Mouse (Mus musculus): ENCODE measurements around the gene B3gnt2.

Gene B3gnt2

GRCm38 (mm10) chr11:22813427-22813826 is 47.3 kb downstream of the B3gnt2 start:
- no peak for DNase-seq

GRCm38 (mm10) chr11:22811413-22811812 is 49.3 kb downstream of the B3gnt2 start:
- DNase-seq = no peak

GRCm38 (mm10) chr11:22809465-22810096 is 51.2 kb downstream of the B3gnt2 start:
- peak; percentile 50 for DNase-seq

DNA sequence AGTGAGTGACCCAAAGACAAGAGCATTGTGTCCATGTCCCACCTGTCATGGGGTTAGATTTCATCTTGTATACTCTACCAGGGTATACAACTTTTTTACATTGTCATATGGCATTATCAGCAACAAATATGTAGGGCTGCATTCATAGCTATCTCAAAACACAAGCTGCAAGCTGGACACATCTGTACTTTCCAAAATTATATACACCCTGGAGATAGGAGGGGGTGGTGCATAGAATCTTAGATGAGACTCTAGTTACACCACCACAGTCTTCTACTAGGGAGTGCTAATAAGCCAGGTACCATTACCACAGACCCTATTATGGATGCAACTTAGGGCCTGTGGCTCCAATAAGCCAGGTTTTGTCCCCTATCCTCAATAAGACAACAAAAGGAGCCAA is 52.7 kb downstream of the B3gnt2 start:
- no peak for DNase-seq

DNA sequence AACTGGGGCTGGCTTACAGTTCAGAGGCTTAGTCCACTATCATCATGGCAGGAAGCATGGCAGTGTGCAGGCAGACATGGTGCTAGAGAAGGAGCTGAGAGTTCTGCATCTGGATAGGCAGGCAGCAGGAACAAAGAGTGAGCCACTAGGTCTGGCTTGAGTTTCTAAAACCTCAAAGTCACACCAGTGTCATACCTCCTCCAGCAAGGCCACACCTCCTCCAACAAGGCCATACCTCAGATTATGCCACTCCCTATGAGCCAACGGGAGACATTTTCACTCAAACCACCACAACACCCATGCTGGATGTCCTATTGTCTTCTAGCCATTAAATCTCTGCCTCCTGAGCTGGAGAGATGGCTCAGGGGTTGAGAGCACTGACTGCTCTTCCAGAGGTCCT is 55.6 kb downstream of the B3gnt2 start:
- no peak for DNase-seq

DNA sequence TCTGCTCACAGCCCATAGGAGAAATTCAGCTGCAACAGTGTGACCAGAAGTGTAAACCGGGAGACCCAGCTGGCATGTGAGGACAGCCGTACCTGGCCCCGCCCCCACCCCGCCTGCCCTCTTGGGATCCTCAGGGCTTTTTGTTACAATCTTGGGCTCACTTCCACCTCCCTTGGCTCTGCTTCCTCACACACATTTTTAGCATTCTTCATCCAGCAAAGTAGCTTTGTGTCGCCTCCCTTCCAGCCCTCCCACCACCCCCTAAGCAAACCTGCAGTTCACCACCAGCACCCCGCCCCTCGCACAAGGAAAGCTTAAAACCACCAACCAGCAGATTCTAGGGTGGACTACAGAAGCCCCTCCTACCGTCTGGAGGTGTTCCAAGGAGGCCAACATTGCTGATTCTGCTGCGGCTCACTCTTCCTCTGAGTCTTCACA is 60.8 kb downstream of the B3gnt2 start:
- peak; percentile 32 for DNase-seq

DNA sequence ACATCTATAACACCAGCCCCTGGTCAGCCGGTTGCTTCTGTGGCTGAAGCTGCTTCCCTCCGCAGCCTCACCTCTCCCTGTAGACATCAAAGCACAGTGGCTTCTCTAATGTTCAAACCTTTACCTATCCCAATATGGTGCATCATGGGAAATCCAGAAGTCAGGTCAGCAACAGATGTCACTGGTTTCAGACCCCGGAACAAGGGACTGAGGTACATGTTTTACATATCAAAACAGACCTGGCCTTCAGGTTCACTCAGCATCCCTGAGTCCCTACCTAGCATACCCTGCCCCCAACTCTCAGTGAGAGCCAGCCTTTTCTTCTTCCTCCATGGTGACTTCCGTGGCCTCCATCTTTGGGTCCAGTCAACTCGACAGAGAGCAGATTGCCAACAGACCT is 61.8 kb downstream of the B3gnt2 start:
- DNase-seq = no peak

DNA sequence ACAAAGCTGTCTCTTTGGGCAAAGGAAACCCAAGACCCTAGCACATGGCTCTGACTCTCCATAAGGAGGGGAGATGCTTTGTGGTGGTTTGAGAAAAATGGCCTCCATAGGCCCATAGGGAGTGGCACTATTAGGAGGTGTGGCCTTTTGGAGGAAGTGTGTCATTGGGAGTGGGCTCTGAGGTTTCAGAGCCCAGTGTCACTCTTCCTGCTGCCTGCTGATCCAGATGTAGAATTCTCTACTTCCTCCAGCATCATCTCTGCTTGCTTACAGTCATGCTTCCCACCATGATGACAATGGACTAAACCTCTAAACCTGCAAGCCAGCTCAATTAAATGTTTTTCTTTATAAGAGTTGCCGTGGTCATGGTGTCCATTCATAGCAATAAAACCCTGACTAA is 66.0 kb downstream of the B3gnt2 start:
- no peak for DNase-seq

- no peak for DNase-seq
These were observed 66.9 kb downstream of the B3gnt2 start for GRCm38 (mm10) chr11:22793881-22794203.

GRCm38 (mm10) chr11:22793176-22793880 is 67.4 kb downstream of the B3gnt2 start:
- DNase-seq = no peak

DNA sequence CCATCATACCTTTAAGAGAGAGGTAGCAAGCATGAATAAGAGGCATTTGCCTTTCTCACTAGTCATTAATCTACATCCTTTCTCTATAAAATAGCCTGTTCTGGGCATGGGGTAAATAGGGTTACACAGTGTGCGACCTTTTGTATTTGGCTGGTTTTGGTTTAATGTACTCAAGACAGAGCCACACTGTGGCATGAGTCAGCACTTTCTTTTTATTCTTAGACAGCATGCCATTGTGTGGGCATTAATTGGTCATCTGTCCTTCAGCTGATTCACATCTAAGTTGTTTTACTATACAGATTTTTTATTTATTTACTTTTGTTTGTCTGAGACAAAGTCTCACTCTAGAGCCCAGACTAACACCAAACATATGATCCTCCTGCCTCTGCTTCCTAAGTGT is 68.6 kb downstream of the B3gnt2 start:
- no peak for DNase-seq

DNA sequence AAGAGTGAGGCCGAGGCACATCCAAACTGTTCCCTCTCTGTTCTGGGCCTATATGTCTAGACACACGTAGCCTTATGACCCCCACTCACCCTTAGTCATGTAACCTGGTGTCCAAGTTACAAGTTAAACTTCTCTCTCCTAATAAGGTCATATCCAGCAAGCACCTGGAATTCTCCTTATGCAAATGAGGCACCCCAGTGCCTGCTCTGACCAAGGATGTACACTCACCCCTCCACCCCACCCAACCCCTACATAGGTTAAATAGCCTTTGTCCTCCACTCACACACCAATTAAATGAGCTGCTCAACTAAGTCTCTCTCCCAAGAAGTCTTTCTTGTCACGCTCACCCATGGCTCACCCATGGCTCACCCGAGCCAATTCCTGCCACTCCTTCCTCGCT is 69.0 kb downstream of the B3gnt2 start:
- no peak for DNase-seq

DNA sequence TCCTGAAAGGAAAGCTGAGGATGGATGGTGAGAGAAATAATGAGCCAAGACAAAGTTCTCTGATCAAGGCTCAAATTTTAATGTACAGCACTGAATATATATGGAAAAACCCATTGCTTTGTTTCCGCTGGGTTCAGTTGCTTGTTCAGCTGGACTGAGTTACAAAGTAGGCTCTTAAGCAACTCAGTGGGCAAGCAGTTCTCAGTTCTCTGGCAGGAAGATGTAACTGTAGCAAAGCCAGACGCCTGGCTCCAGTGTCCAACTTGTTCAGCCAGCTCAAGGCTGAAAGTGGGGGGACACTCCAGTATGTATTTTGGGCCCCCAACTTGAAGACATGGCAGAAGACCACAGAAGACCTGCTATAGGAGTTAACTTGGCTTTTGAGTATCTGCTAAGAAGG is 72.9 kb downstream of the B3gnt2 start:
- no peak for DNase-seq

GRCm38 (mm10) chr11:22784477-22784876 is 76.3 kb downstream of the B3gnt2 start:
- DNase-seq = no peak

DNA sequence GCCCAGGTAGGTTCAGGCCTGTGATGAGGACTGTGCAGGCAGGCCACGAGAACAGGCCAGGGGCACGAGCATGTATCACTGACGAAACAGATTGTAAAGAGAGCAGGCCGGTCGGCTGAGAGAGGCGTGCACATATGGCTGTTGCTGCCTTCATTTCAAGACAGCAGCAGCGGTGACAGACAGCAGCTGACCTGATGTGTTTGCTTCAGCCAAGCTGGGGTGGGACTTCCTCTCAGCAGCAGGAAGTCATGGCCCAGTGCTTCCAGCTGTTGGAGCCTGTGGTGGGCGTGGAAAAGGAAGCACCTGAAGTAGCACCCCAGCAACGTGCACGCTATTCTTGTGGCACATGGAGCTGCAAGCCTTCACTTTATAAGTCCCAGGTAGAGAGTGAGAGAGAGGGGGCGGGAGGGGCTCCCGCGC is 78.0 kb downstream of the B3gnt2 start:
- peak; percentile 84 for DNase-seq

DNA sequence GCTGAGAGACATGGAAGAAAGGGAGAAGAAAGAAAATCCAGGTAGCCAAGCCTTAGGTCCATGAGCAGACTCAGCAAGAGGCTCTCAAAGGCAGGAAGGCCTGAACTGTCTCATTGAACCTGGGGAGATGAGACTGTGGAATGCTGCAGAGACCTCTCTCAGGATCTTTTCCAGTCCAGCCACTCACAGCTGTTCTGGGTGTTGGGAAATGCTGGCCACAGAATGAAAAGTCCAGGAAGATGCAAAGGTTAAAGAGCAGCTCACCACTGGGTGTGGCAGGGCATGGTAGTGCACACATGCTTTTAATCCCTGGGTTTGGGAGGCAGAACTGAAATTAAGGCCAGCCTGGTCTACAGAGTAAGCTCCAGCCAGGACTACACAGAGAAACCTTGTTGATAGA is 79.6 kb downstream of the B3gnt2 start:
- no peak for DNase-seq

DNA sequence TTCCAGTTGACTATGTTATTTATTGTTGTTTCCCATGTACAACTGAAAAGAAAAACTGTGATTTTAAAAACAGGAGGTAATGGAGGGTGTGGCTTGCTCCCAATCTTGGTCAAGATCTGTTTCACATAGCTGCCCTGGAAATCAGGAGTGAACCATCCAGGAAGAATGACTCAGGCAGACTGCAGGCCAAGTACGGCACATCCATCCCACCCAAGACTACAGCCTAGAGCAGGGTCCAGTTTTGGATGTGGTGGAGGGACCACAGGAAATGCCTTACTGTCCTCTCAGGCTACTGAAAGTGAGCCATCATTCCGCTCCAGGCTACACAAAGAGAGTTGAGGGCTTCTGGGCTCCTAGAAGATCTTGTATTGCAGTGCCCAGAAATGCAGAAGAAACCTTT is 80.0 kb downstream of the B3gnt2 start:
- no peak for DNase-seq

- DNase-seq = no peak
These were observed 80.8 kb downstream of the B3gnt2 start for GRCm38 (mm10) chr11:22779821-22780551.

GRCm38 (mm10) chr11:22778596-22778995 is 82.2 kb downstream of the B3gnt2 start:
- DNase-seq = no peak

DNA sequence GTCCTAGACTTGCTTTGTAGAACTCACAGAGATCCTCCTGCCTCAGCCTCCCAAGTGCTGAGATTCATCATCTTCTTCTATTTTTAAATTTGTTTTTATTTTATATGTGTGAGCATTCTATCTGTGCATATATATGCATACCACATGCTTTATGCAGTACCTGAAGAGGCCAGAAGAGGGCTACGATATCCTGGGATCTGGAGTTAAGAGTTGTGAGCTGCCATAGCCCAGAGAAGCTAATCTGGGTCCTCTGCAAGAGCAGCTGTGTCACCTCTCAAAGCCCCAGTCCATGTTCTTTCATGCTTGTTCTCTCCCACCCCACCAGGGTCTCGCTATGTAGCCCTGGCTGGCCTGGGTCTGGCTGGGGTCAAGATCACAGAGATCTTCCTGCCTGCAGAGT is 83.2 kb downstream of the B3gnt2 start:
- DNase-seq = peak; percentile 71

- no peak for DNase-seq
These were observed 85.9 kb downstream of the B3gnt2 start for GRCm38 (mm10) chr11:22774821-22775220.

DNA sequence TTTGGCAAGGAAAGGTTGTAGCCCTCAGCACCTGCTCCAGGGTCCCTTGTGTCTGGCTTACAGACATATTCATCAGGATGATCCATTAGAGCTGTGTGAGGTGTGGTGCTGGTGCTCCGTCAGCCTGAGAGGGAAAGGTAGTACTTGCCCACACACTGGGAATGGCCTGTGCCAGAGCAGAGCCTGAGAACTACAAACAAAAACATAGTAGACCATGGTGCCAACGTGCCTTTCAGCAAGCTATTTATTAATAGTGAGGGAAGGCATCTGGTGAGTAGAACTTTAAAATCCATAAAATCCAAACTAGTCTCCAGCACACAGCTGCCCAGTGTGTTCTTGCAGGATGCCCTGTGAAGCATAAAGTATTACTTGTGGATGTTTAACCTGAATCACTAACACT is 94.5 kb downstream of the B3gnt2 start:
- no peak for DNase-seq

- DNase-seq = no peak
These were observed 95.3 kb downstream of the B3gnt2 start for GRCm38 (mm10) chr11:22765425-22765824.

DNA sequence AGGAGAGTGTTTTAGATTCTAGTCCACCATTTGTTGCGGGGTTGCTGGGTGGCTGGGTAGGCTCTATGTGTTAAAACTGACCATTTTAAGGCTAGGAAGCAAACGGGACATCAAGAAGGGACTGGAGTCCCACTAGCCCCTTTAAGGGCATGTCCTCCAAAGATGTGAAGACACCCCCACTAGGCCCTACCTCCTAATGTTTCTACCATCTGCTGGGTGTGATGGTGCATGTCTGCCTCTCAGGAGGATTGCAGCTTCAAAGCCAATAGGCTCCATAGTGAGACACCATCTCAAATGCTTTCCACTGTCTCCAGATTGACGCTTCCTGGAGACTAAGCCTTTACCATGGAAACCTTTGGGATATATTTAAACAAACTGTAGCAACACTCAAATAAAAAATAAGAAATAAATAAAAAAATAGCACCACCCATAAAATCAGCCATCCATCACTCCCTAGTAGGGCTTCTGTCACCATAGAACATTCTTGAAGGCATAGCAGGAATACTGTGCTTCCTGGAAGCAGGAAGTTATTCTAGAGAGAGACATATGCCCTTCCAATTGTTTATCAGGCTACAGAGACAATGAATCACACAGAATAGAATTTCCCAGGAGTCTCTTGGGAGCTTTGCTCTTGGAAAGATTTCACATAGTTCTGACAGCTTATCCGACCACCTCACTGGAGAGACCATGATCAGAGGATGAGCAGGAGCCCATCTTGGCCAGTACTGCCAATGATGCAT is 97.0 kb downstream of the B3gnt2 start:
- no peak for DNase-seq

Data from thymus, postnatal 14 days (tissue).